Mouse (Mus musculus) testis, adult 2 months (tissue): ENCODE data around the gene Mrpl54. TPM values are rescaled to one million over a fixed set of nuclear protein-coding genes. Genes with fewer than 3 reads are reported as not detected.

Source experiments
- H3K27ac ChIP-seq: fragments of 200-500 bp; 2 replicates; pipeline ENCODE4 v1.5.1; 2012; ENCODE audit warnings: low read depth, low read length; ENCODE audit not compliant: control insufficient read depth, insufficient read depth
- H3K27me3 ChIP-seq: fragments of 200-500 bp; 2 replicates; pipeline ENCODE4 v1.6.1; 2012; ENCODE audit warnings: mild to moderate bottlenecking, low read length, moderate library complexity; ENCODE audit not compliant: control insufficient read depth, insufficient read depth
- H3K36me3 ChIP-seq: fragments of 200-500 bp; 2 replicates; pipeline ENCODE4 v1.6.1; 2012; ENCODE audit warnings: mild to moderate bottlenecking, low read length; ENCODE audit not compliant: control insufficient read depth, insufficient read depth
- H3K4me1 ChIP-seq: fragments of 200-500 bp; 2 replicates; pipeline ENCODE4 v1.6.1; 2012; ENCODE audit warnings: low read length; ENCODE audit not compliant: control insufficient read depth, insufficient read depth
- H3K4me3 ChIP-seq: fragments of 200-500 bp; 2 replicates; pipeline ENCODE4 v1.5.1; 2012; ENCODE audit warnings: low read depth, mild to moderate bottlenecking, low read length, moderate library complexity, mixed read lengths; ENCODE audit not compliant: control insufficient read depth
- CTCF ChIP-seq: fragments of 200-500 bp; IDR thresholded peaks from 2 replicates; pipeline ENCODE4 v1.5.1; 2012; ENCODE audit warnings: low read depth, mild to moderate bottlenecking, inconsistent platforms, low read length, moderate library complexity; ENCODE audit not compliant: control insufficient read depth, insufficient read depth, insufficient replicate concordance
- POLR2A ChIP-seq: fragments of 200-500 bp; IDR thresholded peaks from 2 replicates; pipeline ENCODE4 v1.6.1; 2012; ENCODE audit warnings: low read depth, mild to moderate bottlenecking, inconsistent platforms, low read length, moderate library complexity; ENCODE audit not compliant: control insufficient read depth
- polyA plus RNA-seq: library from polyadenylated mRNA; depleted of rRNA; stranded (reverse); fragments of >200 nt; gene quantifications from 2 replicates; pipeline ENCODE4 v1.2.3, GENCODE M21; 2012; rRNA removed

The Mrpl54 gene
- polyA plus RNA-seq, 1 experiment = 181 TPM

DNA sequence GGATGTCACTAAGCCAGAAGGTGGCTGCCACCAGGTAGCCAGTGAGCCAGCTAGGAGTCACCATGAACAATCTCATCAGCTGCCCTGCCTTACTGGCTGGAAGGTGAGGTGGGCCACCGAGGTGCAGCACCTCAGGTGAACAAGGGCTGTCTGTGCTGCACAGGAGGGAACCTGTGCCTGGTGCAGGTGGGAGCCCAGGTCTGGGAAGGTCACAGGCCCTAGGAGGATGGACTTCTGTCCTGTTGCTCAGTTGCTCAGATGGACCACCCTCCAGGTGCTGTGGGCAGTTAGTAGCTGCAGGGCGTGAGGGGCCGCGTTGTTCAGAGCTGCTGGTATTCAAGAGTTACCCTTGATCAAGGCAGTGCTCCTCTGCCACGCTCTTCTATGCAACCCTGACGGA lies 49.9 kb downstream of the Mrpl54 start:
- no peak for TF ChIP-seq CTCF
- TF ChIP-seq POLR2A = no peak
- Histone ChIP-seq H3K27me3 (no peaks in the 10 kb centered on the region), H3K27ac (no peak overlapping the region), H3K36me3 (no peaks in the 10 kb centered on the region), H3K4me1 (peaks cover 4% of the 10 kb centered on the region), H3K4me3 (no peak overlapping the region)

DNA sequence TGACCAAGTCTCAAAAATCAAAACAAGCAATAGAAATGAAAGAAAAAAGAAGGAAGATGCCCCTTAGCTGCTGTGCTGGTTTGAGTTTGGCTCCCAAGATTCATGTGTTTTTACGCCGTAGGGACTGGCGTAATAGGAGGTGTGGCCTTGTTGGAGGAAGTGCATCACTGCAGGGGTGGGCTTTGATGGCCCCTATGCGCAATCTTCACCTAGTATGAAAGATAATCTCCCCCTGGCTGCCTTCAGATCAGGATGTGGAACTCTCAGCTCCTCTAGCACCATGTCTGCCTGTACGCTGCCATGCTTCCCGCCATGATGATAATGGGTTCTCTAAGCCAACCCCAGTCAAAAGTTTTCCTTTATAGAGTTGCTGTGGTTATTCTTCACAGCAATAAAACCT lies 50.5 kb downstream of the Mrpl54 start:
- Histone ChIP-seq H3K4me1 (peaks cover 4% of the 10 kb centered on the region), H3K4me3 (no peak overlapping the region)
- TF ChIP-seq CTCF (no peak), POLR2A (no peak)

More for the DNA sequence above, 50.5 kb downstream of the Mrpl54 start:
- Histone ChIP-seq H3K27me3 (no peaks in the 10 kb centered on the region), H3K36me3 (no peaks in the 10 kb centered on the region), H3K27ac (no peak overlapping the region)

Other genes starting within 250 kb of the Mrpl54 start
- 0.95 and 1.4 TPM in 2 replicates for gene Diras1, start 241.3 kb downstream of the Mrpl54 start, polyA plus RNA-seq
- gene Slc39a3, start 229.5 kb downstream of the Mrpl54 start, polyA plus RNA-seq = 39.6 and 46.3 TPM in 2 replicates
- gene Sgta, start 206.8 kb downstream of the Mrpl54 start, polyA plus RNA-seq = 203 and 224 TPM in 2 replicates
- 318 and 378 TPM in 2 replicates for gene Thop1, start 196.9 kb downstream of the Mrpl54 start, polyA plus RNA-seq
- 0.40 and 0.70 TPM in 2 replicates for gene Creb3l3, start 168.1 kb downstream of the Mrpl54 start, polyA plus RNA-seq
- gene Map2k2, start 161.0 kb downstream of the Mrpl54 start, polyA plus RNA-seq = 147 and 192 TPM in 2 replicates
- 5.6 and 6.0 TPM in 2 replicates for gene Zbtb7a, start 131.7 kb downstream of the Mrpl54 start, polyA plus RNA-seq
- 164 and 184 TPM in 2 replicates for gene Pias4, start 99.0 kb downstream of the Mrpl54 start, polyA plus RNA-seq
- 1,507 and 1,673 TPM in 2 replicates for gene Eef2, start 90.3 kb downstream of the Mrpl54 start, polyA plus RNA-seq
- gene Dapk3, start 83.9 kb downstream of the Mrpl54 start, polyA plus RNA-seq = 52.6 and 61.6 TPM in 2 replicates
- gene 4930442H23Rik, start 83.1 kb downstream of the Mrpl54 start, polyA plus RNA-seq = 1.4 and 1.8 TPM in 2 replicates
- gene Nmrk2, start 64.9 kb downstream of the Mrpl54 start, polyA plus RNA-seq = not detected in 2 replicates
- gene Atcay, start 36.1 kb downstream of the Mrpl54 start, polyA plus RNA-seq = 0.25 and 0.26 TPM in 2 replicates
- gene Zfr2, start 33.8 kb downstream of the Mrpl54 start, polyA plus RNA-seq = 11.6 and 12.5 TPM in 2 replicates
- gene Matk, start 14.0 kb downstream of the Mrpl54 start, polyA plus RNA-seq = 3.0 and 3.5 TPM in 2 replicates
- gene Apba3, start within 50 bp of the Mrpl54 start, polyA plus RNA-seq = 53.5 and 77.2 TPM in 2 replicates
- 0.56 and 0.99 TPM in 2 replicates for gene Tjp3, start 24.6 kb upstream of the Mrpl54 start, polyA plus RNA-seq
- gene Pip5k1c, start 26.0 kb upstream of the Mrpl54 start, polyA plus RNA-seq = 10.1 and 10.4 TPM in 2 replicates
- 13.4 and 16.5 TPM in 2 replicates for gene Cactin, start 54.2 kb upstream of the Mrpl54 start, polyA plus RNA-seq
- gene Tbxa2r, start 61.8 kb upstream of the Mrpl54 start, polyA plus RNA-seq = 0.47 and 0.91 TPM in 2 replicates
- 3.3 and 4.1 TPM in 2 replicates for gene Gipc3, start 76.3 kb upstream of the Mrpl54 start, polyA plus RNA-seq
- 23.0 and 27.7 TPM in 2 replicates for gene Hmg20b, start 83.5 kb upstream of the Mrpl54 start, polyA plus RNA-seq
- 33.1 and 39.7 TPM in 2 replicates for gene Mfsd12, start 90.6 kb upstream of the Mrpl54 start, polyA plus RNA-seq
- 273 and 296 TPM in 2 replicates for gene 4930404N11Rik, start 98.9 kb upstream of the Mrpl54 start, polyA plus RNA-seq
- gene Fzr1, start 111.6 kb upstream of the Mrpl54 start, polyA plus RNA-seq = 161 and 178 TPM in 2 replicates
- 38.5 and 46.3 TPM in 2 replicates for gene Dohh, start 117.5 kb upstream of the Mrpl54 start, polyA plus RNA-seq
- 1.2 and 1.6 TPM in 2 replicates for gene Gm48551, start 117.5 kb upstream of the Mrpl54 start, polyA plus RNA-seq
- 0.65 TPM in 1 of 2 replicates, not detected in the other for gene Gm48552, start 122.1 kb upstream of the Mrpl54 start, polyA plus RNA-seq
- gene Smim24, start 126.1 kb upstream of the Mrpl54 start, polyA plus RNA-seq = 3,568 and 3,612 TPM in 2 replicates
- gene Nfic, start 188.7 kb upstream of the Mrpl54 start, polyA plus RNA-seq = 9.8 and 9.9 TPM in 2 replicates
- 147 and 163 TPM in 2 replicates for gene Celf5, start 215.8 kb upstream of the Mrpl54 start, polyA plus RNA-seq
- 70.4 and 71.3 TPM in 2 replicates for gene Ncln, start 229.5 kb upstream of the Mrpl54 start, polyA plus RNA-seq
- 0.04 and 0.13 TPM in 2 replicates for gene S1pr4, start 233.2 kb upstream of the Mrpl54 start, polyA plus RNA-seq